Mouse (Mus musculus): Measurements from ENCODE around the gene Stra6. TPM values are rescaled to one million over a fixed set of nuclear protein-coding genes. Genes with fewer than 3 reads are reported as not detected.

Stra6 gene
- total RNA-seq, 2 experiments from 2014 or later: not detected

GRCm38 (mm10) chr9:58198801-58199371 is 135.3 kb downstream of the Stra6 start:
- ATAC-seq (replicated peaks; ENCODE audit: low FRiP score, poor library complexity, severe bottlenecking): no peak

- ATAC-seq (replicated peaks; ENCODE audit: low FRiP score, poor library complexity, severe bottlenecking): no peak
Measured at GRCm38 (mm10) chr9:58199381-58200269, 136.0 kb downstream of the Stra6 start.

GRCm38 (mm10) chr9:58200270-58201090 is 136.9 kb downstream of the Stra6 start:
- no peak for ATAC-seq (replicated peaks; ENCODE audit: low FRiP score, poor library complexity, severe bottlenecking)

GRCm38 (mm10) chr9:58201091-58201842 is 137.7 kb downstream of the Stra6 start:
- ATAC-seq (replicated peaks; ENCODE audit: low FRiP score, poor library complexity, severe bottlenecking): no peak

GRCm38 (mm10) chr9:58201861-58202549 is 138.4 kb downstream of the Stra6 start:
- no peak for ATAC-seq (replicated peaks; ENCODE audit: low FRiP score, poor library complexity, severe bottlenecking)

- no peak for ATAC-seq (replicated peaks; ENCODE audit: low FRiP score, poor library complexity, severe bottlenecking)
Measured at GRCm38 (mm10) chr9:58202676-58203453, 139.3 kb downstream of the Stra6 start.

Other genes with a start within 250 kb of the Stra6 start
- 7.1 and 8.3 TPM in 2 replicates for gene Arid3b, start 227.0 kb upstream of the Stra6 start, total RNA-seq (2015; ENCODE audit: low replicate concordance)
- gene Arid3b, start 227.0 kb upstream of the Stra6 start, total RNA-seq (2017; ENCODE audit: low replicate concordance): 0.83 and 1.8 TPM in 2 replicates
- 16.2 and 33.1 TPM in 2 replicates for gene Ubl7, start 152.8 kb upstream of the Stra6 start, total RNA-seq (2015; ENCODE audit: low replicate concordance)
- 13.8 and 15.0 TPM in 2 replicates for gene Ubl7, start 152.8 kb upstream of the Stra6 start, total RNA-seq (2017; ENCODE audit: low replicate concordance)
- gene Sema7a, start 123.7 kb upstream of the Stra6 start, total RNA-seq (2015; ENCODE audit: low replicate concordance): 0.42 TPM in 1 of 2 replicates, not detected in the other
- 0.64 TPM in 1 of 2 replicates, not detected in the other for gene Sema7a, start 123.7 kb upstream of the Stra6 start, total RNA-seq (2017; ENCODE audit: low replicate concordance)
- 5.0 TPM in 1 of 2 replicates, not detected in the other for gene Cyp11a1, start 57.4 kb upstream of the Stra6 start, total RNA-seq (2015; ENCODE audit: low replicate concordance)
- gene Cyp11a1, start 57.4 kb upstream of the Stra6 start, total RNA-seq (2017; ENCODE audit: low replicate concordance): 1.3 TPM in 1 of 2 replicates, not detected in the other
- not detected in 2 replicates for gene Ccdc33, start 55.0 kb downstream of the Stra6 start, total RNA-seq (2015; ENCODE audit: low replicate concordance)
- gene Ccdc33, start 55.0 kb downstream of the Stra6 start, total RNA-seq (2017; ENCODE audit: low replicate concordance): not detected in 2 replicates
- 0.72 TPM in 1 of 2 replicates, not detected in the other for gene Islr, start 140.5 kb downstream of the Stra6 start, total RNA-seq (2015; ENCODE audit: low replicate concordance)
- gene Islr, start 140.5 kb downstream of the Stra6 start, total RNA-seq (2017; ENCODE audit: low replicate concordance): 0.26 and 0.30 TPM in 2 replicates
- 0.42 TPM in 1 of 2 replicates, not detected in the other for gene Islr2, start 140.5 kb downstream of the Stra6 start, total RNA-seq (2015; ENCODE audit: low replicate concordance)
- 0.23 TPM in 1 of 2 replicates, not detected in the other for gene Islr2, start 140.5 kb downstream of the Stra6 start, total RNA-seq (2017; ENCODE audit: low replicate concordance)
- gene Pml, start 186.0 kb downstream of the Stra6 start, total RNA-seq (2015; ENCODE audit: low replicate concordance): 226 and 252 TPM in 2 replicates
- 113 and 157 TPM in 2 replicates for gene Pml, start 186.0 kb downstream of the Stra6 start, total RNA-seq (2017; ENCODE audit: low replicate concordance)
- gene Stoml1, start 189.4 kb downstream of the Stra6 start, total RNA-seq (2015; ENCODE audit: low replicate concordance): 5.0 TPM in 1 of 2 replicates, not detected in the other
- 1.9 and 3.2 TPM in 2 replicates for gene Stoml1, start 189.4 kb downstream of the Stra6 start, total RNA-seq (2017; ENCODE audit: low replicate concordance)
- not detected in 2 replicates for gene Loxl1, start 249.4 kb downstream of the Stra6 start, total RNA-seq (2015; ENCODE audit: low replicate concordance)
- gene Loxl1, start 249.4 kb downstream of the Stra6 start, total RNA-seq (2017; ENCODE audit: low replicate concordance): 0.08 TPM in 1 of 2 replicates, not detected in the other

Data from erythroid progenitor cell, adult 5-6 weeks (primary cell).